18 mouse cellular contexts compared by ENCODE assay signal in the genomic region with DNA sequence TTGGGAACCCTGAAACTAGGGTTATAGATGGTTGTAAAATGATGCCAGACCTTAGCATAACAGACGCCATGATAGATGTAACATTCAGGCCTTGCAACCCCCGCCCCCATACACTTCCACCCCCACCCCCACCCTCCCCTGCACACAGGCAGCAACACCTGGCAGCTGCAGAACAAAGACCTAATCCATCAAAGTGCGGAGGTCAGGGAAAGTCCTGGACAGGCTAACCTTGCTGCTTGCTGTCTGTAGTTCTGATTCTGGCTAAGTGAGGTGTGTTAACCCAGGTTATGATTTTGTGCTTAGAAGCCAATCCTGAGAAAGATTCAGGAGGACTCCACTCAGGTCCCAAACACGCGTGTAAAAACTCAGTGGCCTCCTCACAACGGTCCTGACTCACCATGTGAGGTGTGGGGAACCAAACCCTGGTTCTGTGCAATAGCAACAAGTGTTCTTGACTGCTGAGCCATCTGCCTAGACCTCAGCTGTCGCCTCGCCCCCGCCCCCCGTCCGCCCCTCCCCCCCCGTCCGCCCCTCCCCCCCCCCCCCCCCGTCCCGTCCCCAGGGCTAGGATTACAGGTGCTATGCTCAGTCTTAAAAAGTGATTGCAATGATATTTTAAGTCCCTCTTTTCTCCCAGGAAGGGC. TPM values are rescaled to one million over a fixed set of nuclear protein-coding genes. Genes with fewer than 3 reads are reported as not detected.
A peak's percentile ranks its signal among the peaks of the same experiment; 100 is the strongest.
DNase-seq lines count a peak whose midpoint lies in the region; ATAC-seq and TF ChIP-seq lines count a peak whose summit lies in the region.
"Had no signal": no experiment of that assay in that cellular context is flagged by ENCODE, and none has a peak within 500 bp of the region (broad histone marks: within the 10 kb centered on the region; RNA-seq: fewer than 3 reads in every experiment).

No protein-coding gene starts in this region.

- no peaks in the 10 kb centered on the region for H3K27me3 ChIP-seq in heart, postnatal 0 days (ENCODE audit: control insufficient read depth, insufficient read depth, low read length)
- no peaks in the 10 kb centered on the region for H3K27me3 ChIP-seq in limb, embryonic 10.5 days (ENCODE audit: low read depth, poor library complexity, severe bottlenecking)
- H3K27me3 ChIP-seq: limb, embryonic 15.5 days; lung, embryonic 15.5 days; stomach, embryonic 15.5 days had no signal

- 63% methylated on average over 6 of the region's 15 CpGs for WGBS in heart, postnatal 0 days
- 19% methylated on average over 8 of the region's 15 CpGs for WGBS in limb, embryonic 10.5 days

- DNase-seq in adrenal gland, adult 2 months = peak; percentile 1
- DNase-seq in adrenal gland, postnatal 14 days = no peak
- DNase-seq in heart, postnatal 0 days (ENCODE audit: low spot score) = no peak
- no peak for DNase-seq in heart, adult 11 months
- no peak for DNase-seq in left cerebral cortex, adult 2 months (ENCODE audit: extremely low spot score in 1 of 2, low spot score in 2 of 2)
- no peak for DNase-seq in left cerebral cortex, postnatal 36 days (ENCODE audit: low spot score in 2 of 2)
- no peak for DNase-seq in limb, embryonic 10.5 days (ENCODE audit: low spot score)
- DNase-seq in left cerebral cortex, adult 18-20 months (ENCODE audit: low spot score in 2 of 2) = no peak
- DNase-seq: adrenal gland, postnatal 25 days; cerebellum, adult 8-10 months; spleen, adult 18-20 months; thymus, postnatal 14 days had no signal

- H3K27ac ChIP-seq in heart, postnatal 0 days (ENCODE audit: low read depth) = peak overlapping the region; percentile 78
- H3K27ac ChIP-seq in left cerebral cortex, adult 2 months = peak overlapping the region; percentile 86; the same call in 1 of the 2 replicates
- H3K27ac ChIP-seq in limb, embryonic 10.5 days = peak overlapping the region; percentile 72

- H3K9ac ChIP-seq in heart, postnatal 0 days (replicated peaks; ENCODE audit: low read depth, low read length) = no peak overlapping the region
- H3K9ac ChIP-seq: limb, embryonic 15.5 days; stomach, embryonic 15.5 days had no signal

- no peak overlapping the region for H3K4me3 ChIP-seq in heart, postnatal 0 days (ENCODE audit: low read depth, low read length)
- H3K4me3 ChIP-seq in left cerebral cortex, adult 2 months = no peak overlapping the region
- no peak overlapping the region for H3K4me3 ChIP-seq in limb, embryonic 10.5 days
- H3K4me3 ChIP-seq: limb, embryonic 15.5 days; lung, embryonic 15.5 days; stomach, embryonic 15.5 days had no signal

- intact Hi-C loops in left cerebral cortex, adult 2 months (cut with DNase I) = loop anchor here (10.0 kb wide), 1 partner anchor 195 kb away; no protein-coding TSS in a partner anchor
- intact Hi-C loops in left cerebral cortex, postnatal 36 days (cut with DNase I) = no loop called here

- no peaks in the 10 kb centered on the region for H3K36me3 ChIP-seq in heart, postnatal 0 days (replicated peaks; ENCODE audit: control insufficient read depth, insufficient read depth, low read length)
- H3K36me3 ChIP-seq in limb, embryonic 10.5 days = no peaks in the 10 kb centered on the region
- H3K36me3 ChIP-seq: limb, embryonic 15.5 days; lung, embryonic 15.5 days; stomach, embryonic 15.5 days had no signal

- no peak overlapping the region for H3K4me2 ChIP-seq in heart, postnatal 0 days (ENCODE audit: low read depth, low read length)
- H3K4me2 ChIP-seq: limb, embryonic 15.5 days; lung, embryonic 15.5 days; stomach, embryonic 15.5 days had no signal

- peaks cover 51% of the 10 kb centered on the region for H3K4me1 ChIP-seq in heart, postnatal 0 days (ENCODE audit: control insufficient read depth, insufficient read depth)
- H3K4me1 ChIP-seq in limb, embryonic 10.5 days = peaks cover 57% of the 10 kb centered on the region

- no peaks in the 10 kb centered on the region for H3K9me3 ChIP-seq in heart, postnatal 0 days (replicated peaks; ENCODE audit: control insufficient read depth, low read length)
- no peaks in the 10 kb centered on the region for H3K9me3 ChIP-seq in limb, embryonic 10.5 days (replicated peaks)
- H3K9me3 ChIP-seq: limb, embryonic 15.5 days; lung, embryonic 15.5 days; stomach, embryonic 15.5 days had no signal

- no peak for TF ChIP-seq EP300 in heart, postnatal 0 days (IDR thresholded peaks at IDR 0.05; ENCODE audit: low read depth)

- TF ChIP-seq CTCF in heart, postnatal 0 days (IDR thresholded peaks at IDR 0.05; ENCODE audit: low read depth) = no peak
- TF ChIP-seq CTCF in left cerebral cortex, adult 2 months (IDR thresholded peaks at IDR 0.05) = no peak

- no peak for ATAC-seq in heart, postnatal 0 days (ENCODE audit: insufficient read depth, low read depth)
- ATAC-seq: forebrain, embryonic 14.5 days; inflammation-experienced regulatory T-cells, adult 6 months had no signal

RNA-seq across cellular contexts. Expression of gene Eno1, which starts 6.7 kb away (rescaled TPM):
- total RNA-seq in adrenal gland, adult 2 months (2021) = 100 to 1,000 TPM; 381 to 501 TPM
- 425 and 428 TPM in 2 replicates for polyA plus RNA-seq in adrenal gland, adult 2 months (2012; rRNA removed)
- 426 and 444 TPM in 2 replicates for total RNA-seq in adrenal gland, postnatal 14 days (2021)
- 525 and 625 TPM in 2 replicates for total RNA-seq in heart, postnatal 0 days (2014; rRNA removed; ENCODE audit: low replicate concordance)
- polyA plus RNA-seq in heart, postnatal 0 days (2015; fragmentation: Nextera tagmentation; extraction: Ambion mirVana) = 999 and 1,074 TPM in 2 replicates
- total RNA-seq in left cerebral cortex, adult 2 months (2021) = 100 to 1,000 TPM; 410 TPM
- 100 to 1,000 TPM; 416 to 459 TPM for total RNA-seq in left cerebral cortex, postnatal 36 days (2021)
- polyA plus RNA-seq in limb, embryonic 10.5 days (2016; fragmentation: Nextera tagmentation; extraction: Ambion mirVana) = 3,103 and 4,103 TPM in 2 replicates
- total RNA-seq in left cerebral cortex, adult 18-20 months (2021) = 100 to 1,000 TPM; 426 to 458 TPM

RNA-seq across cellular contexts. Expression of gene Car6, which starts 28.7 kb away (rescaled TPM):
- 1 to 10 TPM in 1 of 2 experiments, under 1 TPM in 1; 0.31 to 2.5 TPM for total RNA-seq in adrenal gland, adult 2 months (2021)
- polyA plus RNA-seq in adrenal gland, adult 2 months (2012; rRNA removed) = not detected in 2 replicates
- total RNA-seq in adrenal gland, postnatal 14 days (2021) = 0.44 TPM in 1 of 2 replicates, not detected in the other
- not detected in 2 replicates for total RNA-seq in heart, postnatal 0 days (2014; rRNA removed; ENCODE audit: low replicate concordance)
- polyA plus RNA-seq in heart, postnatal 0 days (2015; fragmentation: Nextera tagmentation; extraction: Ambion mirVana) = not detected in 2 replicates
- not detected for total RNA-seq in left cerebral cortex, adult 2 months (2021)
- not detected for total RNA-seq in left cerebral cortex, postnatal 36 days (2021)
- polyA plus RNA-seq in limb, embryonic 10.5 days (2016; fragmentation: Nextera tagmentation; extraction: Ambion mirVana) = not detected in 2 replicates
- not detected for total RNA-seq in left cerebral cortex, adult 18-20 months (2021)
- polyA plus RNA-seq: cortical plate, adult 2 months; forebrain, embryonic 14.5 days; inflammation-experienced regulatory T-cells, adult 6 months; lung, embryonic 15.5 days; stomach, embryonic 15.5 days had no signal

RNA-seq across cellular contexts. Expression of gene Rere, which starts 51.6 kb away (rescaled TPM):
- 100 to 1,000 TPM; 104 to 105 TPM for total RNA-seq in adrenal gland, adult 2 months (2021)
- polyA plus RNA-seq in adrenal gland, adult 2 months (2012; rRNA removed) = 81.0 and 112 TPM in 2 replicates
- total RNA-seq in adrenal gland, postnatal 14 days (2021) = 108 and 131 TPM in 2 replicates
- 13.9 and 17.9 TPM in 2 replicates for total RNA-seq in heart, postnatal 0 days (2014; rRNA removed; ENCODE audit: low replicate concordance)
- 11.9 and 14.6 TPM in 2 replicates for polyA plus RNA-seq in heart, postnatal 0 days (2015; fragmentation: Nextera tagmentation; extraction: Ambion mirVana)
- total RNA-seq in left cerebral cortex, adult 2 months (2021) = 100 to 1,000 TPM; 113 to 125 TPM
- 100 to 1,000 TPM in 1 of 2 experiments, 10 to 100 TPM in 1; 86.7 to 131 TPM for total RNA-seq in left cerebral cortex, postnatal 36 days (2021)
- polyA plus RNA-seq in limb, embryonic 10.5 days (2016; fragmentation: Nextera tagmentation; extraction: Ambion mirVana) = 34.0 and 40.3 TPM in 2 replicates
- 100 to 1,000 TPM in 1 of 2 experiments, 10 to 100 TPM in 1; 89.9 to 102 TPM for total RNA-seq in left cerebral cortex, adult 18-20 months (2021)
